ENCODE assay signal across 33 mouse cellular contexts in the genomic region with DNA sequence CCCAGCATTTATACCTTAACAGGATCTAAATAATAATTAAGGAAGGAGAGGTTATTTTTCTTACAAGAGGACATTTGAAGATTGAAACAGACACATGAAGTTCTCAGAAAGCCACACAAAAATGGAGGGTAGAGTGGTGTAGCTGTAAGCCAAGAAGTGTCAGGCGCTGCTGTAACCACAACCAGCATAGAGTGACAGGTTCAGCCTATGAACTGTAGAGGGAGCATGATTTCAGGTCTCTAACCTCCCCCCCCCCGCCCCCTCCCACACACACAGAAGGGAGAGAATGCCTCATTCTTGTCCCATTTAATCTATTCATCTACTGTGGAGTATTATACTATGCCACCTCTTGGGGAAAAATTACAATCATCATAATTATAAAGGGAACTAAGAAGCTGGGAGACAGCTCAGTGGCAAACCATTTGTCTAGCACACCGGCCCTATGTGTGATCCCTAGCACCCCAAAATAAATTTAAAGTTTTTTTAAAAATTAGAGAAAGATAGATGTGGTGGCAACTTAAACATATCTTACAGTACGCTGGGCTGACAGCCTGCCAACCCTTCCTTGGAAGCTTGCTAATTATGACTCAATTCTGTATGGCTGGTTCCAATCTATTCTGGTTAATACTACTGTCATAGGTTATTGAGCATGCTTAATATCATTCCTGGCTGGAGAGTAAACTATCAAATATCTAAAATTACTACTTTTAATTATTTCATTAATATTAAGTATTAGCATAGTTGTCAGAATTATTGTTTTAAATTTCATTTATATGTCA.
A peak's percentile ranks its signal among the peaks of the same experiment; 100 is the strongest.
DNase-seq lines count a peak whose midpoint lies in the region; ATAC-seq and TF ChIP-seq lines count a peak whose summit lies in the region.
"Had no signal": no experiment of that assay in that cellular context is flagged by ENCODE, and none has a peak within 500 bp of the region (broad histone marks: within the 10 kb centered on the region; RNA-seq: fewer than 3 reads in every experiment).

No protein-coding gene starts in this region.

- H3K4me3 ChIP-seq in layer of hippocampus, adult 2 months, result no peak overlapping the region
- no peak overlapping the region for H3K4me3 ChIP-seq in forebrain, embryonic 16.5 days (replicated peaks; ENCODE audit: low read length)
- H3K4me3 ChIP-seq: embryonic facial prominence, embryonic 13.5 days; hindbrain, embryonic 13.5 days; liver, embryonic 12.5 days; megakaryocyte, embryonic 14.5 days; midbrain, embryonic 13.5 days; neural tube, embryonic 13.5 days had no signal

- no peak overlapping the region for H3K4me2 ChIP-seq in forebrain, embryonic 16.5 days (ENCODE audit: low read length)
- H3K4me2 ChIP-seq: embryonic facial prominence, embryonic 13.5 days; heart, embryonic 11.5 days; hindbrain, embryonic 13.5 days; liver, embryonic 12.5 days; midbrain, embryonic 13.5 days; neural tube, embryonic 13.5 days had no signal

- WGBS in forebrain, embryonic 16.5 days, result 57% methylated on average over 4 of the region's 4 CpGs

- H3K36me3 ChIP-seq in forebrain, embryonic 16.5 days (ENCODE audit: control insufficient read depth, insufficient read depth), result no peaks in the 10 kb centered on the region
- H3K36me3 ChIP-seq: embryonic facial prominence, embryonic 13.5 days; hindbrain, embryonic 13.5 days; liver, embryonic 12.5 days; midbrain, embryonic 13.5 days; neural tube, embryonic 13.5 days had no signal

- no peak for ATAC-seq in CD4-positive, CD25-positive, alpha-beta regulatory T cell, adult 4 months
- ATAC-seq in forebrain, embryonic 16.5 days, result peak; percentile 31; the same call in 1 of the 2 replicates
- ATAC-seq: inflammation-experienced regulatory T-cells, adult 6 months; liver, embryonic 12.5 days; liver, postnatal 0 days; midbrain, embryonic 13.5 days; Patski had no signal

- no peak overlapping the region for H3K9ac ChIP-seq in forebrain, embryonic 16.5 days (replicated peaks; ENCODE audit: low read depth, low read length)
- H3K9ac ChIP-seq: embryonic facial prominence, embryonic 13.5 days; hindbrain, embryonic 13.5 days; liver, embryonic 12.5 days; liver, postnatal 0 days; midbrain, embryonic 13.5 days; neural tube, embryonic 13.5 days had no signal

- H3K27ac ChIP-seq in layer of hippocampus, adult 2 months, result no peak overlapping the region
- no peak overlapping the region for H3K27ac ChIP-seq in forebrain, embryonic 16.5 days (ENCODE audit: low read length)
- H3K27ac ChIP-seq: embryonic facial prominence, embryonic 13.5 days; hindbrain, embryonic 13.5 days; liver, embryonic 12.5 days; midbrain, embryonic 13.5 days; neural tube, embryonic 13.5 days; stomach, postnatal 0 days had no signal

- no peaks in the 10 kb centered on the region for H3K27me3 ChIP-seq in forebrain, embryonic 16.5 days (replicated peaks; ENCODE audit: control insufficient read depth, insufficient read depth, low read length)
- H3K27me3 ChIP-seq: embryonic facial prominence, embryonic 13.5 days; hindbrain, embryonic 13.5 days; liver, embryonic 12.5 days; megakaryocyte, embryonic 14.5 days; midbrain, embryonic 13.5 days; neural tube, embryonic 13.5 days; Patski had no signal

- no peaks in the 10 kb centered on the region for H3K9me3 ChIP-seq in forebrain, embryonic 16.5 days (ENCODE audit: control insufficient read depth, low read length)
- H3K9me3 ChIP-seq: embryonic facial prominence, embryonic 13.5 days; hindbrain, embryonic 13.5 days; liver, embryonic 12.5 days; megakaryocyte, embryonic 14.5 days; midbrain, embryonic 13.5 days; neural tube, embryonic 13.5 days had no signal

- TF ChIP-seq CTCF in layer of hippocampus, adult 2 months (conservative IDR thresholded peaks at IDR 0.05), result 0 out of 2 replicates have a peak, but pooled peaks have one; percentile 6

- H3K4me1 ChIP-seq in forebrain, embryonic 16.5 days (replicated peaks; ENCODE audit: control insufficient read depth, insufficient read depth, low read length), result no peaks in the 10 kb centered on the region
- H3K4me1 ChIP-seq: hindbrain, embryonic 13.5 days; liver, embryonic 12.5 days; megakaryocyte, embryonic 14.5 days; midbrain, embryonic 13.5 days; neural tube, embryonic 13.5 days had no signal

- peak; percentile 19 for DNase-seq in CD4-positive, CD25-positive, alpha-beta regulatory T cell, adult 2 months (ENCODE audit: low read depth, low spot score)
- DNase-seq in layer of hippocampus, adult 2 months (ENCODE audit: low spot score in 2 of 2), result no peak
- no peak for DNase-seq in layer of hippocampus, postnatal 10 days (ENCODE audit: low spot score in 2 of 2)
- DNase-seq in adipocyte (ENCODE audit: low spot score), result no peak
- DNase-seq in adrenal gland, postnatal 25 days, result no peak
- no peak for DNase-seq in embryo, embryonic 9.5 days (ENCODE audit: extremely low spot score)
- DNase-seq: adrenal gland, postnatal 36 days; cerebellum, adult 8-10 months; cerebellum, postnatal 36 days; embryo, embryonic 11 days; gastrocnemius, postnatal 14 days; heart, postnatal 36 days; kidney, adult 11 months; kidney, postnatal 25 days; layer of hippocampus, postnatal 36 days; left cerebral cortex, postnatal 4 days; liver, postnatal 0 days; lung, postnatal 36 days; right cerebral cortex, postnatal 4 days; thymus, adult 18-20 months; thymus, postnatal 25 days had no signal
